Mouse (Mus musculus) gastrocnemius, postnatal 10 days (tissue): ENCODE measurements around the gene Zdhhc14. TPM values are rescaled to one million over a fixed set of nuclear protein-coding genes. Genes with fewer than 3 reads are reported as not detected.

ENCODE experiments used
- DNase-seq: peaks from one replicate; pipeline ENCODE4 v3.0.0; 2021; ENCODE audit warnings: mixed read lengths
- total RNA-seq, 2 experiments: library from RNA; stranded (reverse); gene quantifications; 2 replicates each; pipeline ENCODE4 v1.2.3; 2021

The Zdhhc14 gene
- total RNA-seq, 2 experiments from 2014 or later = 2.8 to 4.0 TPM

DNA sequence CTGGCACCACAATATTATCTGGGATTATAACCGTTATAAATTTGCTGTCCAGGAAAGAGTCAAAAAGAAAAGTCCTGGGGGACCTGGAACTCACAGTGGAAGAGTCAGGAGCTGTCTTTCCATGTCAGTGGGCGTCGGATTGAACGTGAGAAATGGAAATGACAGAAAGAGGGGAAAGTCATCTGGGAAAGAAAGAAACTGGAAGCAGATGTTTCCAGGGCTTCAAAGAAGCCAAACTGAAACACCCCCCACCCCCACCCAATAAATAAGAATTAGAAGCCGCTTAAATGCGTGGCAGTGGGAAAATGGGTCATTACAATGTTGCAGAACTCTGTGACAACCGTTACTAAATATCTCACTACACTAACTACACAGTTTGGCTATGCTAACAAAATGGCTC lies 176.6 kb downstream of the Zdhhc14 start:
- no peak for DNase-seq

DNA sequence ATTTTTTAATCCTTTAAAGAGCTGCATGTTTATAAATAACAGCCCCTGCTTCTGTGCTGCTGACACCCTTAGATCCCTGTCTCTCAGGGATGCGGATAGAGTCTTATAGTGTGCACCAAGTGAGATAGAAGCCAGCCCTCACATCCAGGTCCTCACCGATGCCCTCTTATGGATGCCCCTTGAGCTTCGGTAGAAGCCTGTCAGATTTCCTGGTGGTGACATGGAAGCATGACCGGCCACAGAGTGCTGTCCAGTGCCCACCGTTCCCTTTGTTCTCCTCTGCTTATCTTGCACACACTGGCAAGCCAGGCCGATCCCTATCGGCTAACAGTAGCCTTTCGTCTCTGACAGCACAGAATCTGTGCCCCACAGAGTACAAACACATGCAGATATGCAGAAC lies 183.6 kb downstream of the Zdhhc14 start:
- no peak for DNase-seq

DNA sequence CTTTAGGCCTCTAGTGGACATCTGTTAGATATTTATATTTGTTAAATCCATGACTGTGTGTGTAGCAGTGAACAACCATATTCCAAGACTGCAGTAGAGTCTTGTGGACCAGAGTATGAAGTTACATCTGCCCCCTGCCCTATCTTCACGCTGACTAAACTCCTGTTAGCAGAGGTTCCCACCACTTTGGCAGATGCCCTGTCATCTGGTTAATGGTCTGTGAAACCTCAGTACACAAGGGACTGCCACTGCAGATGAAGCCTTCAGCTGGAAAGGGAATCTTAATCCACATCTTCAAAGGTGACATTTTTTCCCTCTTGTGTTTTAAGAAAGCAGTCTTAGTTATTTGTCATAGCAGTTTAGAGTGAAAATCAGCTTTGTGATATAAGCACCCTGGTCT lies 187.0 kb downstream of the Zdhhc14 start:
- no peak for DNase-seq

- DNase-seq = no peak
Observed at GRCm38 (mm10) chr17:5685324-5685723, 193.0 kb downstream of the Zdhhc14 start.

DNA sequence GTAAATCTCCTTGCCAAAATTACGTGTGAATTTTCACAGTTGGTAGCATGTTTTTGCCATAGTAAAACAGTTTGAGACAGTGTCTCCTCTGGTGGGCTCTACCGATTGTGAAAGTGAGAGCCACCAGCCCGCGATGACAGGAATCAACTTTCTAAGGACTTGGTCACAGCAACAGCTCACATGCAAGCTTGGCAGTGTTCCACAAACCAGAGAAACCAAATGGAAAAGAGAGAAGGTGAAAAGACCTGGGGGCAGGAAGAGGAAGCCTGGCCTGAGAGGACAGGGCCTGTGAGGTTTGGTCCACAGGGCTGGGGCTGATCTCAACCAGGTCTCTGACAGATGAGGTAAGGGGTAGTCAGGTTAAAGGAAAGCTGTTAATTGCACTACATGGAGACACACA lies 195.5 kb downstream of the Zdhhc14 start:
- no peak for DNase-seq

- no peak for DNase-seq
Observed at GRCm38 (mm10) chr17:5688222-5688621, 195.9 kb downstream of the Zdhhc14 start.

DNA sequence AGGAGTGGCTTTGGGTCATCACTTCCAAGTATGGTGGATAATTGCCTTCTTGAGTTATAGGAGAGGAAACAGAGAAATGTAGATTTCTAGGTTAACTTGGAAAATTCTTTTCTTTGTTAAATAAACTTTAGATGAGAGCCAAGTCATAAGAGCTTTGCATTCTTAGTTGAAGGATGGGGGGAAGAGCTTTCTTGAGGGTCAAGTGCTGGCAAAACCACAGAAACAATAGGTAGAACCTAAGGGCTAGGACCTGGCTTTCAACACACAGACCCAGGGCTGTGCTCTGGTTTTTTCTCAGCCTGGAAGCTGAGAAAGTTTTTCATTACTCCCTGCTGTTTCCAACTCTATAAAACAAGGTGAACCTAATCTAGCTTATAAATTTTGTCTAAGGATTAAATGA lies 196.3 kb downstream of the Zdhhc14 start:
- DNase-seq = no peak

GRCm38 (mm10) chr17:5690746-5691535 lies 198.6 kb downstream of the Zdhhc14 start:
- no peak for DNase-seq

DNA sequence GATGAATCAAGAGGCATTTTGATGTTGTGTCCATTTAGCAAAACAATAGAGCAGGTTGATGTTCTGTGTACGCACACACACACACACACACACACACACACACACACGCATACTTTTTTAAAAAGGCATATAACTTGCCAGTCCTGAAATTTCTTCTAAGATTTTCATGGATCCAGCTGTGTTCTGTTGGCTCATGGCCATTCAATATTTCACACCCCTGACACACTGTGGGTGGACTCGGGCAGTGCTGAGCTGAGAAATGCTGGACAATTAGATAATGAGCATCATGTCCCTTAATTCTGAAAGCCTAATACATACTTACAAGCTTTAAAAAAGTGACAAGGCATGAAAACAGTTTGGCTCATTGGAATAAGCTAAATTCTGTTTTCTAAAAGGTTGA lies 200.3 kb downstream of the Zdhhc14 start:
- no peak for DNase-seq

DNA sequence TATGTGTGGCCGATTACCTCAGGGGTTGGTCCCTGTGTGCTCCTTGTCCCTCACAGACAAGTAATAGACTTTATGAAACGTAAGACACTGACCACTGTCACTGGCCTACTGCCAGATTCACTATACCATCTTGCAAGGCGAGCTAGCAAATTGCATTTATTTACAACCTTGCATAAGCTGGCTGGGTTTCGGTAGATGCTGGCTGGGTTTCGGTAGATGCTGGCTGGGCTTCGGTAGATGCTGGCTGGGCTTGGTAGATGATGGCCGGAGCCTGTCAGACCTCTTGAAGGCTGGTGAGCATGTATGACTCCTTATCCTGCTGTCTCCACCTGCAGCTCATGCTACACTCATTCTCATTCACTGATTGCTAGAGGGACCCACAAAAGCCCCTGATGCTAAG lies 200.9 kb downstream of the Zdhhc14 start:
- no peak for DNase-seq

DNA sequence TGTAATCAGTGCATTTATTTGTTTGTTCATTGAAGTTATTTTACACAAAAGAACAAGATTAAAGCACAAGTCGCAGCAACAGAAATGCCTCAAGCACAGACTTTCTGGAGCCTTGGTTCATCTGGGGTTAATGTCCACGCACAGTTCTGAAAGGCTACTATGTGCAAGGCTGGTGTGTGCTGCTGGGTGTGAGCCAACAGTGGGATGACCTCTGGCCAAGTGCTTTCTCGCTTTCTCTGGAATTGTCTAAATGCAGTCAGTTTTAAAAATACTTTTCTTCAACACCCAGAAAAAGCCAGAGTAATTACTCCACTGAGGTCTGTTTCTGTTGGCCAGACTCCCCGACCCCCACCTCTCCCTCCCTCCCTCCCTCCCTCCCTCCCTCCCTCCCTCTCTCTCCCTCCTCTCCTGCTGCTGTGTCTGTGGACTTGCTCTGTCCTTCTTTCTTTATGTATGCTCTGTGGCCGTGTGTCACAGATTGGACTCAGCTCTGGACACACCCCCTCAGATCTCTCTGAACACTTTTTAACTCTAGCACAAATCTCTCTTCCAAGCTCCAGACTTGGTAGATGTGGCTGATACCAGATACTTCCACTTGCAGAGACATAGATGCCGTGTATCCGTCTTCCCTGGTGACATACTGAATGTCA lies 206.2 kb downstream of the Zdhhc14 start:
- peak; percentile 31 for DNase-seq

DNA sequence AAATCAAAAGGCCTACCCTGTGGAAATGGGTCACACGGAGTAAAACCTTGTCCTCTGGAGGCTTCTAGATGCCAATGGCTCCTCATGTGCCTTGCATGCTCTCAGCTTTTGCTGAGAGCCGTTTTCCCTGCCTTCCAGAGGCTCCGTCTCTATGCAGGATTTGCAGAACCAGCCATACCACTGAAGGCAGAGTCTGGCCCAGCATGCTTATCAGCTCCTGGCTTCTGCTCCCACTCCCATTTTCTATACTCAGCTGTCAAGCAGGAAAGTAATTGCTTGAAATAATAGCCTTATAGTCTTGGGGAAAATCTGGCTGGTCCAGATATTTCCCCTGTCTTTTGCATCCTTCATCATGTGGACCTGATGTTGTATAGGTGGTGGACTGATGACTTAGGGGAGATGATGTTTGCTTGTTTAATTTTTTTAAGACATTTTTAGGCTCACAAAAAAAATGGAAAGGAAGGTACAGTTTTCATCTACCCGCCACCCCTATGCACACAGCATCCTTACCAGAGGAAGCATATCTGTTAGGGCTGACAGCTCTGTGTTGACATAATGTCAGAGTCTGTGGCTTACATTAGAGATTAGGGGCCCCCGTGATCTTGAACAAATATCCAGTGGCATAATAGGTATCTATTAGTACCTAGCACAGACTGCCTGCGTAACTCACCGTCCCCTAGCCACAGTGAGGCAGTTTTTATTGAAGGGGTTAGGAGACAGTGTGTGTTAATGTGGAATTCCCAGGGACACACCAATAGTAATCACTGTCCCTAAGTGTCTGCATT lies 218.2 kb downstream of the Zdhhc14 start:
- DNase-seq = no peak

GRCm38 (mm10) chr17:5711861-5712260 lies 219.5 kb downstream of the Zdhhc14 start:
- no peak for DNase-seq

GRCm38 (mm10) chr17:5713141-5713540 lies 220.8 kb downstream of the Zdhhc14 start:
- DNase-seq = no peak

- DNase-seq = no peak
Observed at GRCm38 (mm10) chr17:5716912-5717311, 224.6 kb downstream of the Zdhhc14 start.

GRCm38 (mm10) chr17:5718768-5719387 lies 226.5 kb downstream of the Zdhhc14 start:
- no peak for DNase-seq

GRCm38 (mm10) chr17:5722802-5723201 lies 230.4 kb downstream of the Zdhhc14 start:
- no peak for DNase-seq

DNA sequence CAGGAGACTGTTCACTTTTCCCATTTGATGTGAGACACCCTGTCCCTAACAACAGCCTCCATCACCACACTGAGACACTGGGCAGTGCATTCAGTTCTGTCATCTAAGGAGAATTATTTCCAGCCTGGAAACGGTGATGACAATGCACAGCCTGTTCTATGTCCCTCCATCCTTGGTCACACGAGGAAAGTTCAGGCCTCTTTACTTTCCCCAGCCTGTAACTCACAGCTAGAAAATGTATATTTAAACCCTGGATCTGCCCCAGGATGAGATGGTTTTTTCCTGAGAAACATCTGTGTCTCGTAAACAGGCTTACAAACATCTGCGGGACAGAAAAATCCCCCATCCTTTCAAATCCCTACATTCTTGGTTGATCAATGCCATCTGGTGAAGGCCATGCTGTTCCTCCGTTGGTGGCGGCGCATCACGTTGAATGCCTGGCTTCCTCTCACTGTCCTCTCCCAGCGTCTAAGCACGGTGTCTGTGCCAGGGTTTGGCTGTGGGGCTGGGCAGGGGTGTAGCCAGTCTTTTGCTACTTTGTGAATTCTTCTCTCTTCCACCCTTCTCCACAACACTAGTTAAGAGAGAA lies 231.3 kb downstream of the Zdhhc14 start:
- no peak for DNase-seq

- DNase-seq = no peak
Observed at GRCm38 (mm10) chr17:5729587-5730125, 237.3 kb downstream of the Zdhhc14 start.

GRCm38 (mm10) chr17:5730538-5730937 lies 238.2 kb downstream of the Zdhhc14 start:
- no peak for DNase-seq

- DNase-seq = peak; percentile 44
Observed at GRCm38 (mm10) chr17:5733400-5733799, 241.0 kb downstream of the Zdhhc14 start.

- no peak for DNase-seq
Observed at GRCm38 (mm10) chr17:5741061-5741460, 248.7 kb downstream of the Zdhhc14 start.
